Mouse (Mus musculus): ENCODE measurements around the gene Aspscr1.

The Aspscr1 gene

GRCm38 (mm10) chr11:120672687-120673593 lies at the start of gene Aspscr1:
Aspscr1 (plus strand) TSS chr11:120672973.
- DNase-seq (ENCODE audit: low spot score in 2 of 2) = peak; percentile 93 to 94

DNA sequence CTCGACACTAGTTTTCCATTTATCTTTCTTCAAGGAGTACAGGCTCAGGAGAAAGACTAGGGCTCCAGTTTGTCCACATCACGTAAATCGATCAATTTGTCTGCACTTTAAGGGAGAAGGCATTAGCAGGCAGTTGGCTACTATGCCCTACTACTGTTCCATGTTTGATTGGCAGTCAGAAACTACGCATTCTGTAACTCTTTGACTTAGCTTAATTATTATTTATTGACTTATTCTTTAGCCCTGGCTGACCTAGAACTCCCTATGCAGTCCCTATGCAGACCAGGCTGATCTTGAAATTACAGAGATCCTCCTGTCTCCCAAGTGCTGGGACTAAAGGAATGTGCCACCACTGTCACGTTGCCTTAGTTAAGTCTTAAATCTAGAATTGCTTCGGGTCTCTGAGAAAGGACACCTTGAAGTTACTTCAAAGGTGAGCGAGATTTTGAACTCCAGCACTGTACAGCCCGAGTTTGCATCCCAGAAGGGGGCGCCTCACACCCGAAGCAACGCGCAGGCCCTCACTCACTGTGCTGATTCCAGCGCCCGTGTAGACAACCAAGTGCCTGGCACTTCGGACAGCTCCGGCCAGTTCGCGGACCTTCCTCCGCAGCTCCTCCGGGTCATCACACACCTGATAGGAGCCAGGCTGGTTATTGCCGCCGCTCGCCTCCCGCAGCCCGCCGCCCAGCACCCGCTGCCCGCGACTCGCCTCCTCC lies 48.7 kb upstream of the Aspscr1 start:
- DNase-seq (ENCODE audit: low spot score in 2 of 2) = peak; percentile 71 to 77

DNA sequence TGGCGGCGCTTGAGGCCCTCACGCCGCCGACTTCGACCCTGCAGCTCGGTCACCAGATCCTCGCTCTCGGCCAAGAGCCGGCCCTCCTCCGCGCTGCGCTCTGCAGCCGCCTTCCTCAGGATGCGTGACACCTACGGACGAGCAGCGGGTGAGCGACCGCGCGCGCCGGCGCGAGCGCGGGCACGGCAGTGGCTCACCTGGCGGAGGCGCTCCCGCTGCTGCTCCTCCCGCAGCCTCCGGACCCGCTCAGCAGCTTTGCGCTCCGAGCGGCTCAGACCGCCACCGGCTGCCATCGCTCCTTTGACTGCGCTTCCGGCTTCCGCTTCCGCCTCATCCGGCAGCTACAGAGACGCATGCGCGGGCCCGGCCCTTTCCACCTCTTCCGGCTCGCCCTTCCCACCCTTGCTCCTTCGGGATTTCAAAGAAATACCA lies 48.1 kb upstream of the Aspscr1 start:
- DNase-seq (ENCODE audit: low spot score in 2 of 2) = peak; percentile 74 to 78

DNA sequence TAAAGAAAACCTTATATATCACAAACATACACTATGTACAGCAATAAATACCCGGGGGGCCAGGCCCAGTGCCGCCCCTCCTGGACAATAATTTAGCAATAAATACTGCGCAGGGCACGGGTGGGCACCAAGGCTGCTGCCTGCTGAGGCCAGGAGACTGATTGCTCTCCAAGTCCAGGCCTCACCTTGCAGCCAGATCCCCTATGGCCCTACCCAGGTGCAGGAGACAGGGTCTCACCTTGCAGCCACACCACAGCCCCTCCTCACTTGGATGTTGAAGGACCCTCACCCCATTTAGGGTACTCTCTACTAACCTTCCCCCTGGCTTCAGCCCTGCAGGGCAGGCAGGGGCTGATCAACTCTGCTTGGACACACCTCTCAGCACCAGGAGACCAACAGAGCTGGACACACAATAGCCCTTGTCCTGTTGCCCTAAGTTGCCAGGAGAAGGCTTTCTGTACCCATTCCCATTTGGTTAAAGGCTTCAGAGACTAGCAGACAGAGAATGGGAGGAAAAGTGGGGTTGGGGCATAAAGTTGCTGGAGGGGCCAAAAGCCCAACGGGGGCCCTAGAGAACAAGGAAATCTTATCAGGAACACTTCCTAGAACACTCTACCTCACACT lies 47.5 kb upstream of the Aspscr1 start, which contains the start of gene Sirt7:
Gene Sirt7, minus strand, starts transcription at position 89 of the 624 bp plus-strand sequence.
- DNase-seq (ENCODE audit: low spot score in 2 of 2) = no peak

DNA sequence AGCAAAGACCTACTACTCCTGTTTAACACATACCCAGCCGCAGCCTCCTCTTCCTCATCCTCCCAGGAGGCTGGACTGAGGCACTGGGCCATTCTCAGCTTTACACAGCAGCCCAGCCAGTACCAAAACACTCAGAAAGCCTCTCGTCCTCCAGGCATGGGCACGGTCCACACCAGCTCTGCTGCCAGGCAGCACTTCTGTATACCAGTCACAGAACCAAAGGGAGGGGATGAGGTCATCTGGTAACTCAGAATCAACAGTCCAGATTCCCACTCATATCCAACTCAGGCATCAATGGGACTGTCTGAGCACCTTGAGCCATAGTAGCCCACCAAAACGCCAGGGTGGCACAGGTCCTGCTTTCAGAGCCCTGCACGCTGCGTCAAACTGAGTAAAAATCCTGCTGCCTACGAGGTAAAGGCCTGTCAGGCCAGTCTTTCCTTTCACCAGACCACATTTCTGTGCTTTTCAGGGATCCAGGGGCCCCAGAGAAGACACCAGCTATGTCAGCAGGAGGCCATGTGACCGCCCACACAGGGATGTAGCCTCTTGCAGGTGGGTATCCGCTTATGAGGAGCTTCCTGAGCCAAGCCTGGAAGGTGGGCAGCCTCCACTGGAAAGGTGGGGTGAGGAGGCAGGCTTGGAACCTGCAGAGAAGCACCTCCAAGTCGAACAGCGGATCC lies 45.8 kb upstream of the Aspscr1 start:
- DNase-seq (ENCODE audit: low spot score in 2 of 2) = no peak

GRCm38 (mm10) chr11:120627468-120628300 lies 45.1 kb upstream of the Aspscr1 start:
- DNase-seq (ENCODE audit: low spot score in 2 of 2) = peak in 1 of 2 experiments; percentile 50

DNA sequence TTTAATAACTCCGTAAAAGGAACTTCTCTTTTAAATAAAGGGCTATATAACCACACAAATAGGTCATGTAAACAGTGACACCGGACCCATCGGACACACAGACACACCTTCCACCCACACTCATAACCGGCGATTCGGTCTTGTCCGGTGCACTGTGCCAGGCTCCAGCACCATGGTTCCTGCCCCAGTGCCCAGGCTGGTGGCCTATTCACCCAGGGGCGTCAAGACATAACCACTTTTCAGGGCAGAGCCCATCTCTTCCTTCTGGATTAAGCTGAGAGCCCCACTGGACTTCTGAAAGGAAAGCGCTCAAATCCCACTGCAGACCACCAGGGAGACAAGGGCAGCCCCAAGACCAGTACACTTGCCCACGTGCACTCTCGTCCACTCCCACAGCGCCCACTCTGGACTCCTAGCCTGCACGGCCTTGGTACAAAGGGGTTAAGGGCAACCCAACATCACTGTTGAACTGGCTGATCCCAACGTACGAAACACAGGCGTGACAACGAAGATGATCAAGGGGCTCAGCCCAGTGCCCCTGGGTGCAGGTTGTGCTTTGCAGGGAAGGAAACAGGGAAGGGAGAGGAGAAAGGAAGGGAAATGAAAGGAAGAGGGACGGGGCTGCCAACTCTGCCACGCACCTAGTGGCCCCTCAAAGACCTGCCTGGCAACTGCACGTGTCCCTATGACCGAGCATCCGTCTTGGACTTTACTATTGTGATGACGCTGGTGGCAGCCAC lies 44.0 kb upstream of the Aspscr1 start:
- DNase-seq (ENCODE audit: low spot score in 2 of 2) = no peak

DNA sequence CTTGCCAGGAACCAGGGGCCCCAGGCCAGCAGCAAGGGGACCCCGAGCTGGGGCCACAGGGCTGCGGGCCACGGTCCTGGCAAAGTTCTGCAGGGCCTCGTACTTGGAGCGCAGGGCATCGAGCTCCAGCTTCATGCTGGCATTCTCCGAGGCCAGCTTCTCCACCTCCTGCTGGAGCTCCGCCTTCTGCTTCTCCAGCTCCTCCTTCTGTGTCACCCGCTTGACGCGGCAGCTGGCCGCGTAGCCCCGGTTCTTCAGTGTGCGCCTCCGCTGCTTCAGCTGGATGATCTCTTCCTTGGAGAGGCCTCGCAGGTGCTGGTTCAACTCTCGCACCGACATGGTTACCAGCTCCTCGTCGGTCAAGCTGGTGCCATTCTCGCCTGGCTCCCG lies 43.4 kb upstream of the Aspscr1 start:
- DNase-seq (ENCODE audit: low spot score in 2 of 2) = peak; percentile 60 to 68

DNA sequence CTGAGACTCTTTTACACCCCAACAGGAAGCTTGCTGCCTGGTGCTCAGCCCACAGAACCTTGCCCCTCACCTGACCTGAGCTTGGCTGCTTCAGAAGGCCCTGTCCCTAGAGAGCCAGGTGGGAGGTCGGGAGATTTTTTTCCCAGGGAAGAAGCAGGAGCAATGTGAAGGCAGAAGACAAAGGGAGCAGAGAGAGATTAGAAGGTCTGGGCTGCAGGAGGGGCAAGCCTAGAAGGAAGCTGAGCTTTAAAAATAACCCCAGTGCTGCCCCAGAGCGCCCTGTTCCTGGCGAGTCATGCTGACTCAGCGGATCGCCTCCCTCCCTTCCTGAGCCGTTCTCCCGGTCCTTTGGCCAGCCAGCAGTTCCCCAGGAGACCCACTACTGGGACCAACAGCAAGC lies 42.9 kb upstream of the Aspscr1 start:
- DNase-seq (ENCODE audit: low spot score in 2 of 2) = peak; percentile 70 to 73

GRCm38 (mm10) chr11:120630401-120630871 lies 42.3 kb upstream of the Aspscr1 start:
- peak in 1 of 2 experiments; percentile 46 for DNase-seq (ENCODE audit: low spot score in 2 of 2)

DNA sequence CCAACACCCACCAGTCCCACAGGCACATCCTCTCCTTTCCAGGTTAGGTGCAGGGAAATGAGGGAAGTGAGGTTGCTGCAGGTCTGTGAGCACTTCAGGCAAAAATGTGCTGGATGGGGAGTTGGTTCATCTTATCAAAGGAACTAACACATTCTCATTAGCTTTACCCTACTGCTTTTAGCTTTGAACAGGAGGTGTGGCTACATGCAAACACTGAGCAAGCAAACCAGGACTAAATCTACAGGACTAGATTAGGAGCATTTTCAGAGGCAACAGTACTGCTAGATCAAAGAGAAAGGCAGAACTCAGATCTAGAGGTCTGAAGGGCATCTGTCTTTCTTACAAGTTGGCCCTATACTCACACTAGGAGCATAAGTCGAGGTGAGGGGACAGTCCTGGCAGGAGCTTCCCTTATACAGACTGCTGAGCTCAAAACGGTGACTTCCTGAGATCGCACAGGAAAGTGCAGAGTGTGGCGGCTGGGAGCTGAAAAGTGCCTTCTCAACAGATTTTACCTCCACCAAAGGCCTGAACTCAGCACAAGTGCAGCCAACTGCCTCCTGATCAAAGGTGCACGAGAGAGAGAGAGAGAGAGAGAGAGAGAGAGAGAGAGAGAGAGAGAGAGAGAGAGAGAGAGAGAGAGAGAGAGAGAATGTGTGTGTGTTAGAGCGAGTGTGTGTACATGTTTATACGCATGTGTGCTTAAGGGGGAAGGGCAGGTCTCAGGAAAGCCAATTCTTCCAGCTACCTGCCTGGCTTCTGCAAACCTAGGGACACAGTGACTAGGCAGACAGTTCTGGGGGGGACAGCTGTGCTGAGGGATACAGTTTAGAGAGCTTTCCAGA lies 41.7 kb upstream of the Aspscr1 start:
- no peak for DNase-seq (ENCODE audit: low spot score in 2 of 2)

DNA sequence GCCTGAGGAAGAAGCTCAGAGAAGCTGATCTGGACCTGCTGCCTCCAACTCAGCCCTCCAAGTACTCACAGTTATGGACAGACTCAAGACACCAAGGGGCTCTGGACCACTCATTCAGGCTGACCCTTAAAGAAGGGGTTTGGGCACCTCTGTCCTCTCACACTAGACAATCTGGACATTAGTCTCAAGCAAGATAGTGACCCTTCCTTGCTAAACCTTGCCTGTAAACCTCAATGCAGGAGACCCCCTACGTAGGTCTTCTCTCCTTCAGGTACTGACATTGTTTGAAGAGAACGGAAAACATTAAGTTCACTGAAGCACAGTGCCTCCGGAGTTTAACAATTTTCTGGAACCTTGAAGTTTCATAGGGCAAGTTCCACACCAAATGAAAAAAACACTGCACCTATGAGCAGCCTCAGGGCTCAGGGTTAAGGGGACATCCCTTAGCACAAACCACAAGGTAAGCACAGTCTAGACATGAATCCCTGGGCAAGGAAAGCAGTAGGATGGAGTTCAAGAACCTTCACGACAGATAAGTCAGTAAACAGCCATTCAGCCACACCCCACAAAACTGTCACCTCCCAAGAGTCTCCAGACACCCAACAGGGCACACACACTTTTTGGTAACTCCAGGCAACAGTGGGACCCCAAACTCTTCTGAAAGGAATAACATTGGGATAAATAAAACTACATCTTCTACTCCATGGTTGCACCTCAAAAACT lies 40.9 kb upstream of the Aspscr1 start:
- no peak for DNase-seq (ENCODE audit: low spot score in 2 of 2)

GRCm38 (mm10) chr11:120632559-120633519 lies 39.9 kb upstream of the Aspscr1 start:
- peak; percentile 60 to 70 for DNase-seq (ENCODE audit: low spot score in 2 of 2)

DNA sequence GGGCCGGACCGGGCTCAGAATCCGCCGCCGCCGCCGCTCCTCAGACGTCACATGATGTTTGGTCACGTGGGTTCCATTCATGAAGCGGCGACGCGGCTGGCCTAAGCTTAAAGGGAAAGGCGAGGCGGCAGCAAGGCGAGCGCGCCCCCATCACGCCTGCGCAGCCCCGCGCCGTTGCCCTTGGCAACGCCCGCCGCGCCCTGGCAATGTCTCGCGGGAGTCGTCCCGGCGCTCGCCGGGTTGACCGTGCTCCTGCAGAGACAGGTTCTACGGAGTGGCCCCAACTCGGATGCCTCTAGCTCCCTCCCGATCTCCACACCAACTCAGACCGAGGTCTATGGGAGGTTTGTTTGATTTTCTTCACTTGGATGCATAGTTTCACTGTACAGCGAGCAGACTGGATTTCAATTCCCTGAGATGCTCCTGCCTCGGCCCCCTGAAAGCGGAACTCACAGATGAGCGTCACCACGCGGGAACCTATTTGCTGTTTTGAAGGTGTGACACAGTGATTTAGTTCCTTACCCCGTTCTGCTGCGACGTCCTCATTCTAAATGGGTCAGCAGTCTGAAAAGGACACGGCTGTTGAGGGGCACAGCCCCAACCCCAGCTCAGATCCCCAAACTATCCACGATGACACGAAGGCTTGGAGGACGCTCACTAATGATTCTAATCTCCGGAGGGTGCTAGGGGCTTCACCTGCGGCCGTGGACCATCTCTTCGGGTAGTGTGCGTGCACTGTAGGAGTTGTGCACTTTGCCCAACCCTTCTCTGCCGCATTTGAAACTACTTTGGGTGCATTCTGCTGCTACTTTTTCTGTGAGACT lies 39.0 kb upstream of the Aspscr1 start, which contains the start of gene Mafg:
Gene Mafg, minus strand, starts transcription at position 81 of the 824 bp plus-strand sequence.
- DNase-seq (ENCODE audit: low spot score in 2 of 2) = peak; percentile 79 to 85

GRCm38 (mm10) chr11:120634810-120635209 lies 38.0 kb upstream of the Aspscr1 start:
- no peak for DNase-seq (ENCODE audit: low spot score in 2 of 2)

DNA sequence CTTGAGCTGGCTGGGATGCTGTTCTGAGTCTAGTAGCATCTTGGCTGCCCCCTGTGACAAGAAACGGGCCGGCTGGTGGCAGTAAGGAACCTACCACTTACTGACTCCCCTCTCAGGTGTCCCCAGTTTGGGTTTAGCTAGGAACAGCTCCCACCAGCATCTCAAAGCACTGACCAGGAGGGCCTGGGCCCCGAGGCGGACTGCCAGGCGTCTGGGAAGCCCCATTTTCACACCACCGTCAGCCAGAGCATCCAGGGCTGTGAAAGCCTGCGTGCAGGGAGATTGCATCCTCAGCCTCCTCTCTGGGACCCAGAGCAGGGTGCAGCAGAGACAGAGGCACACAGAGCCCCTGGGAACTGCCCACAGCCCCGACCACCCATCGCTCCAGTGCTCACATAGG lies 31.5 kb upstream of the Aspscr1 start:
- no peak for DNase-seq (ENCODE audit: low spot score in 2 of 2)
